Mouse (Mus musculus): Measurements from ENCODE around the gene Osbpl11. TPM values are rescaled to one million over a fixed set of nuclear protein-coding genes. Genes with fewer than 3 reads are reported as not detected.
"Not testable (repeated sequence)": the region's sequence is repeated elsewhere in the genome, so short reads cannot be mapped to it uniquely, and the experiment has no call there.

The Osbpl11 gene
- polyA plus RNA-seq, 1 experiment, result 9.9 TPM

- TF ChIP-seq CTCF (IDR thresholded peaks at IDR 0.05; ENCODE audit: extremely low read depth, insufficient read depth, low read length) (no peak), POLR2A (IDR thresholded peaks at IDR 0.05; ENCODE audit: extremely low read depth, insufficient read depth, low read length) (no peak)
- Histone ChIP-seq H3K27ac (ENCODE audit: insufficient read depth, low read length) (no peak overlapping the region), H3K4me1 (ENCODE audit: control insufficient read depth, insufficient read depth, low read length) (peaks cover 2% of the 10 kb centered on the region), H3K4me3 (ENCODE audit: insufficient read depth, low read length) (no peak overlapping the region)
Observed at GRCm38 (mm10) chr16:33174695-33175094, 10.2 kb upstream of the Osbpl11 start.

DNA sequence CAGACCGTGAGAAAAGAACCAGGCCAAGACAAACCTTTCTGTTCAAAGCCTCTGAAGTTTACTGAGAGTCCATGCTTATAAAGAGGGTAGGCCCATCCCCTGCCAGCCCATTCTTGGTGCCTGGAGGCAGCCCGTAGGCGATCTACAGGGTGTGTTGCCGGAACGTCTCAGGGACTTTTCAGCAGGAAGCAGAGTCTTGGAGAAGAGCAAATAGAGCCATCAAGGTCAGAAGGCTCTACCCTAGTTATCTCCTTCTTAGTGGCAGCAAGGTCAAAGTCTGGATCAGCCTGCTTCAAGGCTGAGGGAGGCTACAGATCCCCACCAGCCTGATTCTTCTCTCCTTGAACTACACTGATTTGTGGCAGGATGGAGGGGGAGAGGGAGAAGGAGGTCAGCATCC lies 8.0 kb upstream of the Osbpl11 start:
- H3K4me1 ChIP-seq (ENCODE audit: control insufficient read depth, insufficient read depth, low read length); H3K27ac ChIP-seq (ENCODE audit: insufficient read depth, low read length); H3K4me3 ChIP-seq (ENCODE audit: insufficient read depth, low read length): not testable (repeated sequence)

GRCm38 (mm10) chr16:33177722-33178121 lies 7.1 kb upstream of the Osbpl11 start:
- no peak overlapping the region for H3K27ac ChIP-seq (ENCODE audit: insufficient read depth, low read length)
- peaks cover 2% of the 10 kb centered on the region for H3K4me1 ChIP-seq (ENCODE audit: control insufficient read depth, insufficient read depth, low read length)
- no peak overlapping the region for H3K4me3 ChIP-seq (ENCODE audit: insufficient read depth, low read length)
- TF ChIP-seq POLR2A (IDR thresholded peaks at IDR 0.05; ENCODE audit: extremely low read depth, insufficient read depth, low read length), result no peak
- no peak for TF ChIP-seq CTCF (IDR thresholded peaks at IDR 0.05; ENCODE audit: extremely low read depth, insufficient read depth, low read length)

DNA sequence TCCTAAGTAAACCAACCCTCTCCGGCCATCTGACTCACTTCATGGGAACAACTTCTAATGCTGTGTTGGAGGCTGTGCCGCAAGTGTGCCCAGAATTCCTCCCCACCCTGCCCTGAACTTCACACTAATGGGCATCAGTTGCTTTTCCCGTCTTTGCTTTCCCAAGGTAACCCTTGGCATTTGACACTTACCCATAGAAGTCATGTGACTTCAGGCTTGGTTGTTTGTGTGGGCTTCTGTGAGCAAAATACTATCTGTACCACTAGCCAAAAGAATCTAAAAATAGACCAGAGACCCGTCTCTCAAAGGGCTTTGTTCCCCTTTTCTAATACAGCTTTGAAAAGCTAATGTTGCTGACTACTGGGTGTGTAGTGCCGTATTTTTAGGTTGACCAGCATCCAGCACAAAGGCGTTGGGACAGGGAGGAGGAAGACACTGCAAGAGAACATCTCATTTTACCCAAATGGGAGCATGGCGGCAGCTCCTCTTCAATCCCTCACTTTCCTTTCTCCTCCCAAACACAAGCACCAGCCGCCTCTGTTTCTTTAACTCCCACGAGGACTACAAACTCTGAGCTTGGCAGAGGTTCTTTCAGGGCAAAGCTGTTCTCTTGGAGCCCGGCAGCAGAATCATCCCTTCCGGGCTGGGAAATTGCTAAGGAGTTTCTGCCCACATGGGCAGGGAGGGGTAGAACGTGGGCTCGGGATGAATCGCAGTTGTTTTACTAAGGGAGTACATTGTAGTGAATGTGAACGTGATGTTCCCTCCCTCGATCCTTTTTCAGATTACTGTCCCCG lies 6.4 kb upstream of the Osbpl11 start:
- TF ChIP-seq CTCF (IDR thresholded peaks at IDR 0.05; ENCODE audit: extremely low read depth, insufficient read depth, low read length), result no peak
- TF ChIP-seq POLR2A (IDR thresholded peaks at IDR 0.05; ENCODE audit: extremely low read depth, insufficient read depth, low read length), result no peak; the same call in 1 of the 2 replicates
- Histone ChIP-seq H3K27ac (ENCODE audit: insufficient read depth, low read length) (peak overlapping the region; percentile 67), H3K4me1 (ENCODE audit: control insufficient read depth, insufficient read depth, low read length) (peaks cover 2% of the 10 kb centered on the region), H3K4me3 (ENCODE audit: insufficient read depth, low read length) (peak overlapping the region; percentile 2; the same call in 1 of the 2 replicates)

DNA sequence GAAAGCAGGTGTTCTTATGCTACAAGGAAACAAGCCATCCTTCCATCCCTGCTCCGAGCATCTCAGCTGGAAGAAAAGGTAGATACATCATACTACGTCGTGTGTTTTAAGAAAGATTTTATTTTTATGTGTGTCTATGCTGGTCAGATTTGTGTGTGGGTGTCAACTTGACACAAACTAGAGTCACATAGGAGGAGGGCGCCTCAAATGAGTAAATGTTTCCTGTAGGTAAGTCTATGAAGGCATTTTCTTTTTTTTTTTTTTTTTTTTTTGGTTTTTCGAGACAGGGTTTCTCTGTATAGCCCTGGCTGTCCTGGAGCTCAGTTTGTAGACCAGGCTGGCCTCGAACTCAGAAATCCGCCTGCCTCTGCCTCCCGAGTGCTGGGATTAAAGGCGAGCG lies 5.6 kb upstream of the Osbpl11 start:
- not testable (repeated sequence) for H3K4me1 ChIP-seq (ENCODE audit: control insufficient read depth, insufficient read depth, low read length); H3K27ac ChIP-seq (ENCODE audit: insufficient read depth, low read length)
- H3K4me3 ChIP-seq (ENCODE audit: insufficient read depth, low read length), result 0 out of 2 replicates have a peak overlapping the region, but pooled peaks have one; percentile 2

DNA sequence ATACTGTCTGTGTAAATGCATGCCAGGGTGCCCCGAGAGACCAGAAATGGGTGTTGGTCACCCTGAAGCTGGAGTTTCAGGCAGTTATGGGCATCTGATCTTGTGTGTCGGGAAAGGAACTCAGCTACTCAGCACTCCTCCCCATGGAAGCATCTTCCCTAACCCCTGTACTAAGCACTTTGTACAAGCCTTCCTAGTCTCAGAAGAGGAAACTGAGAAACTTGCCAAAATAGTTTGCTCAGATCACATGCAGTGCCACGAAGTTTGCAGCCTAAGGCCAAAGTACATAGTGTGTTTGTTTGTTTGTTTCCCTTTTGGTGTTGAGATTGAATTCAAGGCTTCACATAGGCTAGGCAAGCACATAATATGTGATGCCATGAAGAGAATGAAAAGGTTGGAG lies 5.0 kb upstream of the Osbpl11 start:
- TF ChIP-seq CTCF (IDR thresholded peaks at IDR 0.05; ENCODE audit: extremely low read depth, insufficient read depth, low read length) (no peak), POLR2A (IDR thresholded peaks at IDR 0.05; ENCODE audit: extremely low read depth, insufficient read depth, low read length) (no peak)
- Histone ChIP-seq H3K27ac (ENCODE audit: insufficient read depth, low read length) (no peak overlapping the region), H3K4me1 (ENCODE audit: control insufficient read depth, insufficient read depth, low read length) (peaks cover 2% of the 10 kb centered on the region), H3K4me3 (ENCODE audit: insufficient read depth, low read length) (no peak overlapping the region)

- TF ChIP-seq POLR2A (IDR thresholded peaks at IDR 0.05; ENCODE audit: extremely low read depth, insufficient read depth, low read length) (no peak), CTCF (IDR thresholded peaks at IDR 0.05; ENCODE audit: extremely low read depth, insufficient read depth, low read length) (no peak)
- no peak overlapping the region for H3K27ac ChIP-seq (ENCODE audit: insufficient read depth, low read length)
- H3K4me3 ChIP-seq (ENCODE audit: insufficient read depth, low read length), result no peak overlapping the region
- peaks cover 3% of the 10 kb centered on the region for H3K4me1 ChIP-seq (ENCODE audit: control insufficient read depth, insufficient read depth, low read length)
Observed at GRCm38 (mm10) chr16:33180793-33181192, 4.1 kb upstream of the Osbpl11 start.

- TF ChIP-seq CTCF (IDR thresholded peaks at IDR 0.05; ENCODE audit: extremely low read depth, insufficient read depth, low read length) (no peak), POLR2A (IDR thresholded peaks at IDR 0.05; ENCODE audit: extremely low read depth, insufficient read depth, low read length) (no peak)
- peak overlapping the region; percentile 92 for H3K4me3 ChIP-seq (ENCODE audit: insufficient read depth, low read length)
Observed at GRCm38 (mm10) chr16:33185261-33186046, 583 bp downstream of the Osbpl11 start.

GRCm38 (mm10) chr16:33186134-33186533 lies 1.3 kb downstream of the Osbpl11 start:
- peak overlapping the region; percentile 92 for H3K4me3 ChIP-seq (ENCODE audit: insufficient read depth, low read length)
- H3K4me1 ChIP-seq (ENCODE audit: control insufficient read depth, insufficient read depth, low read length), result peaks cover 6% of the 10 kb centered on the region
- TF ChIP-seq POLR2A (IDR thresholded peaks at IDR 0.05; ENCODE audit: extremely low read depth, insufficient read depth, low read length), result no peak
- H3K27ac ChIP-seq (ENCODE audit: insufficient read depth, low read length), result 0 out of 2 replicates have a peak overlapping the region, but pooled peaks have one; percentile 88

More at GRCm38 (mm10) chr16:33185261-33186046, 583 bp downstream of the Osbpl11 start:
- H3K27ac ChIP-seq (ENCODE audit: insufficient read depth, low read length), result peak overlapping the region; percentile 88
- H3K4me1 ChIP-seq (ENCODE audit: control insufficient read depth, insufficient read depth, low read length), result peaks cover 6% of the 10 kb centered on the region

DNA sequence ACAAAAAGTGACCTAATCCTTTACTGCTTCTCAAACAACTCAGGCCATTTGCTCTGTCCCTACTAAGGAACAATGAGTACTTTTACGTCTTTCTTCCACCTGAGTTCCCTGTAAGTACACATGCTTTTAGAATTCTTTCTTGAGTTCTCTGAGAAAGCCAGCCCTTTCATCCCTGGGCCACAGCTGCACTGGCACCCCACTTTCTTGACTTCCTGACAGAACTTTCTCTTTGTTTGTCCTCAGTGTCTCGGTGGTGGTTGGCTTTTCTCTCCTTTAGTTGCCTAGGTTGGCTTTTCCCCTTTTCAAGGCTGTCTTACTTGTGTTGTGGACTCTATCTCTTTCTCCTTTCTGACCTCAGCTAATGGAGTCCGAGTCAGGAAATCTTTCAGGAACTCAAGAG lies 3.2 kb downstream of the Osbpl11 start:
- H3K27ac ChIP-seq (ENCODE audit: insufficient read depth, low read length), result no peak overlapping the region
- no peak for TF ChIP-seq POLR2A (IDR thresholded peaks at IDR 0.05; ENCODE audit: extremely low read depth, insufficient read depth, low read length)
- no peak for TF ChIP-seq CTCF (IDR thresholded peaks at IDR 0.05; ENCODE audit: extremely low read depth, insufficient read depth, low read length)
- H3K4me1 ChIP-seq (ENCODE audit: control insufficient read depth, insufficient read depth, low read length), result peaks cover 11% of the 10 kb centered on the region
- H3K4me3 ChIP-seq (ENCODE audit: insufficient read depth, low read length), result no peak overlapping the region

All from cortical plate, adult 2 months (tissue).